Mouse (Mus musculus) heart, embryonic 16.5 days (tissue): ENCODE results near the gene Cd22. TPM values are rescaled to one million over a fixed set of nuclear protein-coding genes. Genes with fewer than 3 reads are reported as not detected.

Experiments used
- ATAC-seq: fragments of 200-750 bp; cut with Nextera tagmentation; replicated peaks from 2 replicates; pipeline ENCODE4 v1.8.0; 2017; ENCODE audit warnings: moderate number of reproducible peaks; ENCODE audit not compliant: insufficient read depth, low FRiP score; ENCODE audit errors: extremely low read depth
- H3K27ac ChIP-seq: fragments of 300-500 bp; sonication (generic); 2 replicates; pipeline ENCODE4 v1.5.1; 2014; ENCODE audit warnings: mild to moderate bottlenecking, low read length, control low read depth, moderate library complexity
- H3K27me3 ChIP-seq: fragments of 300-500 bp; sonication (generic); 2 replicates; pipeline ENCODE4 v1.6.1; 2014; ENCODE audit warnings: low read length, mixed read lengths; ENCODE audit not compliant: control insufficient read depth, insufficient read depth
- H3K36me3 ChIP-seq: fragments of 300-500 bp; sonication (generic); 2 replicates; pipeline ENCODE4 v1.6.1; 2014; ENCODE audit not compliant: control insufficient read depth, insufficient read depth
- H3K4me1 ChIP-seq: fragments of 300-500 bp; sonication (generic); 2 replicates; pipeline ENCODE4 v1.6.1; 2014; ENCODE audit warnings: low read length, mixed read lengths; ENCODE audit not compliant: control insufficient read depth, insufficient read depth
- H3K4me2 ChIP-seq: fragments of 300-500 bp; sonication (generic); 2 replicates; pipeline ENCODE4 v1.6.1; 2014; ENCODE audit warnings: low read depth, mild to moderate bottlenecking, control low read depth, low read length
- H3K4me3 ChIP-seq: fragments of 300-500 bp; sonication (generic); 2 replicates; pipeline ENCODE4 v1.5.1; 2014; ENCODE audit warnings: mild to moderate bottlenecking, control low read depth, low read length
- H3K9ac ChIP-seq: fragments of 300-500 bp; sonication (generic); 2 replicates; pipeline ENCODE4 v1.6.1; 2014; ENCODE audit warnings: low read length, control low read depth
- H3K9me3 ChIP-seq: fragments of 300-500 bp; sonication (generic); replicated peaks from 2 replicates; pipeline ENCODE4 v1.6.1; 2016; ENCODE audit warnings: low read length; ENCODE audit not compliant: control insufficient read depth
- WGBS: fragments of 180-500 bp; shearing (Covaris S2); extraction: QIAGEN DNeasy Blood & Tissue Kit; methylation state at CpG from one replicate; pipeline ENCODE4 v1.1.7; 2014; 5-methylcytosine and 5-hydroxymethylcytosine counted together
- polyA plus RNA-seq: library from polyadenylated mRNA; unstranded; fragments of >200 nt; fragmentation: Nextera tagmentation; extraction: Ambion mirVana; gene quantifications from 2 replicates; pipeline ENCODE4 v1.2.1, GENCODE M21; 2015

Gene Cd22
- polyA plus RNA-seq, 1 experiment from 2014 or later, result 0.14 TPM

- Histone ChIP-seq H3K36me3 (no peaks in the 10 kb centered on the region), H3K27ac (no peak overlapping the region), H3K4me1 (peaks cover 5% of the 10 kb centered on the region; the same call in 1 of the 2 replicates), H3K27me3 (peaks cover 21% of the 10 kb centered on the region), H3K9me3 (no peaks in the 10 kb centered on the region), H3K9ac (no peak overlapping the region), H3K4me3 (no peak overlapping the region), H3K4me2 (no peak overlapping the region)
- no peak for ATAC-seq
- WGBS, result 65% methylated on average over 1 of the region's 1 CpGs
Observed at GRCm38 (mm10) chr7:30857746-30858145, 22.4 kb downstream of the Cd22 start.

- H3K9me3 ChIP-seq, result no peaks in the 10 kb centered on the region
Observed at GRCm38 (mm10) chr7:30856078-30856477, 24.1 kb downstream of the Cd22 start, which contains the start of gene Ffar3. TSS of gene Ffar3 (minus strand) at chr7:30856178.

GRCm38 (mm10) chr7:30851421-30851820 lies 28.7 kb downstream of the Cd22 start:
- 76% methylated on average over 1 of the region's 1 CpGs for WGBS

More at GRCm38 (mm10) chr7:30856078-30856477, 24.1 kb downstream of the Cd22 start, which contains the start of gene Ffar3:
- 47% methylated on average over 6 of the region's 6 CpGs for WGBS
- Histone ChIP-seq H3K4me2 (no peak within 1 kb of the TSS), H3K36me3 (no peaks in the 10 kb centered on the region), H3K27me3 (peaks cover 10% of the 10 kb centered on the region), H3K27ac (no peak within 1 kb of the TSS), H3K4me3 (no peak within 1 kb of the TSS), H3K9ac (no peak within 1 kb of the TSS), H3K4me1 (peaks cover 5% of the 10 kb centered on the region; the same call in 1 of the 2 replicates)
- no peak for ATAC-seq

GRCm38 (mm10) chr7:30847934-30848333 lies 32.2 kb downstream of the Cd22 start:
- 62% methylated on average over 6 of the region's 6 CpGs for WGBS
- no peaks in the 10 kb centered on the region for H3K9me3 ChIP-seq
- H3K4me1 ChIP-seq, result no peaks in the 10 kb centered on the region
- no peaks in the 10 kb centered on the region for H3K36me3 ChIP-seq
- H3K27me3 ChIP-seq, result no peaks in the 10 kb centered on the region
- no peak for ATAC-seq
- H3K4me2 ChIP-seq, result no peak overlapping the region
- no peak overlapping the region for H3K27ac ChIP-seq
- no peak overlapping the region for H3K4me3 ChIP-seq
- H3K9ac ChIP-seq, result no peak overlapping the region

More at GRCm38 (mm10) chr7:30851421-30851820, 28.7 kb downstream of the Cd22 start:
- H3K27me3 ChIP-seq, result peaks cover 6% of the 10 kb centered on the region
- no peaks in the 10 kb centered on the region for H3K4me1 ChIP-seq
- ATAC-seq, result no peak
- no peaks in the 10 kb centered on the region for H3K9me3 ChIP-seq
- no peaks in the 10 kb centered on the region for H3K36me3 ChIP-seq
- H3K4me3 ChIP-seq, result no peak overlapping the region
- no peak overlapping the region for H3K9ac ChIP-seq
- H3K27ac ChIP-seq, result no peak overlapping the region
- H3K4me2 ChIP-seq, result no peak overlapping the region

GRCm38 (mm10) chr7:30847386-30847785 lies 32.8 kb downstream of the Cd22 start:
- 71% methylated on average over 5 of the region's 5 CpGs for WGBS

GRCm38 (mm10) chr7:30846505-30847053 lies 33.6 kb downstream of the Cd22 start:
- H3K9me3 ChIP-seq, result no peaks in the 10 kb centered on the region
- no peaks in the 10 kb centered on the region for H3K27me3 ChIP-seq
- no peak overlapping the region for H3K9ac ChIP-seq
- no peaks in the 10 kb centered on the region for H3K36me3 ChIP-seq
- H3K4me3 ChIP-seq, result no peak overlapping the region
- no peaks in the 10 kb centered on the region for H3K4me1 ChIP-seq
- H3K4me2 ChIP-seq, result no peak overlapping the region
- H3K27ac ChIP-seq, result no peak overlapping the region
- no peak for ATAC-seq
- WGBS, result 77% methylated on average over 2 of the region's 2 CpGs

More at GRCm38 (mm10) chr7:30847386-30847785, 32.8 kb downstream of the Cd22 start:
- Histone ChIP-seq H3K36me3 (no peaks in the 10 kb centered on the region), H3K4me3 (no peak overlapping the region), H3K4me2 (no peak overlapping the region), H3K9me3 (no peaks in the 10 kb centered on the region), H3K4me1 (no peaks in the 10 kb centered on the region), H3K9ac (no peak overlapping the region), H3K27ac (no peak overlapping the region), H3K27me3 (no peaks in the 10 kb centered on the region)
- ATAC-seq, result no peak

- WGBS, result 39% methylated on average over 7 of the region's 7 CpGs
- no peak overlapping the region for H3K4me3 ChIP-seq
- ATAC-seq, result no peak
Observed at GRCm38 (mm10) chr7:30844676-30845297, 35.4 kb downstream of the Cd22 start.

GRCm38 (mm10) chr7:30842092-30842491 lies 38.0 kb downstream of the Cd22 start:
- Histone ChIP-seq H3K4me3 (no peak overlapping the region), H3K9ac (no peak overlapping the region), H3K9me3 (no peaks in the 10 kb centered on the region), H3K27me3 (no peaks in the 10 kb centered on the region), H3K4me1 (peaks cover 4% of the 10 kb centered on the region; the same call in 1 of the 2 replicates), H3K27ac (no peak overlapping the region), H3K36me3 (no peaks in the 10 kb centered on the region), H3K4me2 (no peak overlapping the region)
- WGBS, result 78% methylated on average over 5 of the region's 5 CpGs
- ATAC-seq, result no peak

More at GRCm38 (mm10) chr7:30844676-30845297, 35.4 kb downstream of the Cd22 start:
- H3K36me3 ChIP-seq, result no peaks in the 10 kb centered on the region
- H3K4me1 ChIP-seq, result peaks cover 4% of the 10 kb centered on the region; the same call in 1 of the 2 replicates
- H3K27ac ChIP-seq, result no peak overlapping the region
- H3K9me3 ChIP-seq, result no peaks in the 10 kb centered on the region
- no peak overlapping the region for H3K9ac ChIP-seq
- no peak overlapping the region for H3K4me2 ChIP-seq
- H3K27me3 ChIP-seq, result no peaks in the 10 kb centered on the region

- 71% methylated on average over 4 of the region's 4 CpGs for WGBS
- H3K36me3 ChIP-seq, result no peaks in the 10 kb centered on the region
- no peak for ATAC-seq
Observed at GRCm38 (mm10) chr7:30841379-30841778, 38.8 kb downstream of the Cd22 start.

More at GRCm38 (mm10) chr7:30841379-30841778, 38.8 kb downstream of the Cd22 start:
- H3K9ac ChIP-seq, result no peak overlapping the region
- no peaks in the 10 kb centered on the region for H3K27me3 ChIP-seq
- peaks cover 4% of the 10 kb centered on the region; the same call in 1 of the 2 replicates for H3K4me1 ChIP-seq
- H3K9me3 ChIP-seq, result no peaks in the 10 kb centered on the region
- H3K27ac ChIP-seq, result no peak overlapping the region
- no peak overlapping the region for H3K4me2 ChIP-seq
- H3K4me3 ChIP-seq, result no peak overlapping the region
